Mouse (Mus musculus): Measurements from ENCODE around the gene Npas4. TPM values are rescaled to one million over a fixed set of nuclear protein-coding genes. Genes with fewer than 3 reads are reported as not detected.
"Not testable (repeated sequence)": the region's sequence is repeated elsewhere in the genome, so short reads cannot be mapped to it uniquely, and the experiment has no call there.

The Npas4 gene
- total and polyA plus RNA-seq, 2 experiments, result not detected

DNA sequence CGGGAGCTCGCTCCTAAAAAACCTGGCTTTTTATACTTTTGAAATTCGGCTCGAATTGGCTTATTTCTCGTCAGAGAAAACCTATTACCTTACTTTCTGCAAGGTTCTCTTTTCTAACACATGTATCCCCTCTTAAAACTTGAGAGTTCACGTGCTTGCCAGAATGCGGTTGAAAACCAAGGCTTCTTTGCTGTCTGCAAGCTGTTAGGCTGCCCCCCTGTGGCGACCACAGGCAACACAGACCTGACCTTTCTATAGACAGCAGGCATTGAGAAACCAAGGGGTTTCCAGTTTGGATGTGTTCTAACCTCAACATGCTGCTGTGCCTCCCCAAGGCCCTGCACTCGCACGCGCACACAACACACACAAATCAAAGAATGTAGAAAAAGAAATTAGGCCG, 26.7 kb upstream of the Npas4 start:
- Histone ChIP-seq H3K27ac (replicated peaks; ENCODE audit: insufficient read depth, low read depth, low read length) (no peak overlapping the region), H3K27me3 (ENCODE audit: control insufficient read depth, insufficient read depth, low read length) (no peaks in the 10 kb centered on the region), H3K79me2 (ENCODE audit: control insufficient read depth, insufficient read depth, low read length) (no peaks in the 10 kb centered on the region), H3K36me3 (ENCODE audit: control insufficient read depth, insufficient read depth, low read length) (no peaks in the 10 kb centered on the region), H3K9ac (ENCODE audit: low read depth, low read length) (no peak overlapping the region), H3K4me1 (ENCODE audit: control insufficient read depth, insufficient read depth, low read length) (no peaks in the 10 kb centered on the region), H3K4me3 (ENCODE audit: insufficient read depth, low read depth, low read length) (no peak overlapping the region)
- WGBS, result 22% methylated on average over 12 of the region's 12 CpGs
- DNase-seq (ENCODE audit: extremely low read depth, low read depth, low spot score), result peak; percentile 39
- peak; percentile 87 for TF ChIP-seq CTCF (IDR thresholded peaks at IDR 0.05; ENCODE audit: low read depth, low read length)
- no peak for TF ChIP-seq POLR2A (IDR thresholded peaks at IDR 0.05; ENCODE audit: extremely low read depth, insufficient read depth, low read length)

- H3K9ac ChIP-seq (ENCODE audit: low read depth, low read length), result no peak overlapping the region
- WGBS, result 36% methylated on average over 10 of the region's 10 CpGs
- no peaks in the 10 kb centered on the region for H3K27me3 ChIP-seq (ENCODE audit: control insufficient read depth, insufficient read depth, low read length)
- no peaks in the 10 kb centered on the region for H3K36me3 ChIP-seq (ENCODE audit: control insufficient read depth, insufficient read depth, low read length)
- DNase-seq (ENCODE audit: extremely low read depth, low read depth, low spot score), result no peak
- H3K4me1 ChIP-seq (ENCODE audit: control insufficient read depth, insufficient read depth, low read length), result no peaks in the 10 kb centered on the region
- no peak overlapping the region for H3K4me3 ChIP-seq (ENCODE audit: insufficient read depth, low read depth, low read length)
- H3K27ac ChIP-seq (replicated peaks; ENCODE audit: insufficient read depth, low read depth, low read length), result no peak overlapping the region
- TF ChIP-seq POLR2A (IDR thresholded peaks at IDR 0.05; ENCODE audit: extremely low read depth, insufficient read depth, low read length), result no peak
- TF ChIP-seq CTCF (IDR thresholded peaks at IDR 0.05; ENCODE audit: low read depth, low read length), result no peak
- no peaks in the 10 kb centered on the region for H3K79me2 ChIP-seq (ENCODE audit: control insufficient read depth, insufficient read depth, low read length)
Measured at GRCm38 (mm10) chr19:5016221-5016742, 26.2 kb upstream of the Npas4 start.

GRCm38 (mm10) chr19:5014961-5015398, 24.9 kb upstream of the Npas4 start:
- Histone ChIP-seq H3K9ac (ENCODE audit: low read depth, low read length) (no peak overlapping the region), H3K36me3 (ENCODE audit: control insufficient read depth, insufficient read depth, low read length) (no peaks in the 10 kb centered on the region), H3K4me1 (ENCODE audit: control insufficient read depth, insufficient read depth, low read length) (no peaks in the 10 kb centered on the region), H3K4me3 (ENCODE audit: insufficient read depth, low read depth, low read length) (no peak overlapping the region), H3K27me3 (ENCODE audit: control insufficient read depth, insufficient read depth, low read length) (no peaks in the 10 kb centered on the region), H3K79me2 (ENCODE audit: control insufficient read depth, insufficient read depth, low read length) (no peaks in the 10 kb centered on the region), H3K27ac (replicated peaks; ENCODE audit: insufficient read depth, low read depth, low read length) (no peak overlapping the region)
- WGBS, result 10% methylated on average over 8 of the region's 8 CpGs
- peak; percentile 24 for DNase-seq (ENCODE audit: extremely low read depth, low read depth, low spot score)
- TF ChIP-seq CTCF (IDR thresholded peaks at IDR 0.05; ENCODE audit: low read depth, low read length), result peak; percentile 51
- no peak for TF ChIP-seq POLR2A (IDR thresholded peaks at IDR 0.05; ENCODE audit: extremely low read depth, insufficient read depth, low read length)

- no peaks in the 10 kb centered on the region for H3K27me3 ChIP-seq (ENCODE audit: control insufficient read depth, insufficient read depth, low read length)
- H3K4me3 ChIP-seq (ENCODE audit: insufficient read depth, low read depth, low read length), result no peak overlapping the region
- no peak for TF ChIP-seq POLR2A (IDR thresholded peaks at IDR 0.05; ENCODE audit: extremely low read depth, insufficient read depth, low read length)
- TF ChIP-seq CTCF (IDR thresholded peaks at IDR 0.05; ENCODE audit: low read depth, low read length), result no peak
- H3K36me3 ChIP-seq (ENCODE audit: control insufficient read depth, insufficient read depth, low read length), result no peaks in the 10 kb centered on the region
- H3K27ac ChIP-seq (replicated peaks; ENCODE audit: insufficient read depth, low read depth, low read length), result no peak overlapping the region
- no peaks in the 10 kb centered on the region for H3K79me2 ChIP-seq (ENCODE audit: control insufficient read depth, insufficient read depth, low read length)
- DNase-seq (ENCODE audit: extremely low read depth, low read depth, low spot score), result no peak
- no peak overlapping the region for H3K9ac ChIP-seq (ENCODE audit: low read depth, low read length)
- H3K4me1 ChIP-seq (ENCODE audit: control insufficient read depth, insufficient read depth, low read length), result no peaks in the 10 kb centered on the region
- 72% methylated on average over 8 of the region's 8 CpGs for WGBS
Measured at GRCm38 (mm10) chr19:5013138-5013537, 23.0 kb upstream of the Npas4 start.

DNA sequence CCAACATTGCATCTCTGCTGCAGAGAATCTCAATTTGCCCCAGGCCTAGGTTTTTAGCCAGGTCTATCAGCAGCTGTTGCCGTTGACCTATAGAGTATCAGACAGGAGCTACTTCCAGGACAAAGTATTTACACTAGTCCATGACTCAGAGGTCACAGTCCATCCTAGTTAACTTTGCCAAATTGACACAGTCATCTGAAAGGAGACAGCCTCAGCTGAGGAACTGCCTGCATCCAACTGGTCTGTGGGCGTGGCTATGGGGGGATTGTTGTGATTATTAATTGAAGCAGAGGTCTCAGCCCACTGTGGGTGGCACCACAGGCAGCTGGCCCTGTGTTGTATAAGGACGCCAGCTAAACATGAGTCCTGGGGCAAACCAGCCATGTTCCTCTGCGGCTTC, 14.8 kb upstream of the Npas4 start:
- WGBS, result 50% methylated on average over 4 of the region's 4 CpGs
- Histone ChIP-seq H3K27me3 (ENCODE audit: control insufficient read depth, insufficient read depth, low read length) (no peaks in the 10 kb centered on the region), H3K4me1 (ENCODE audit: control insufficient read depth, insufficient read depth, low read length) (no peaks in the 10 kb centered on the region), H3K79me2 (ENCODE audit: control insufficient read depth, insufficient read depth, low read length) (no peaks in the 10 kb centered on the region), H3K4me3 (ENCODE audit: insufficient read depth, low read depth, low read length) (no peak overlapping the region), H3K36me3 (ENCODE audit: control insufficient read depth, insufficient read depth, low read length) (no peaks in the 10 kb centered on the region), H3K9ac (ENCODE audit: low read depth, low read length) (no peak overlapping the region), H3K27ac (replicated peaks; ENCODE audit: insufficient read depth, low read depth, low read length) (no peak overlapping the region)
- DNase-seq (ENCODE audit: extremely low read depth, low read depth, low spot score), result no peak
- TF ChIP-seq POLR2A (IDR thresholded peaks at IDR 0.05; ENCODE audit: extremely low read depth, insufficient read depth, low read length) (no peak), CTCF (IDR thresholded peaks at IDR 0.05; ENCODE audit: low read depth, low read length) (no peak)

DNA sequence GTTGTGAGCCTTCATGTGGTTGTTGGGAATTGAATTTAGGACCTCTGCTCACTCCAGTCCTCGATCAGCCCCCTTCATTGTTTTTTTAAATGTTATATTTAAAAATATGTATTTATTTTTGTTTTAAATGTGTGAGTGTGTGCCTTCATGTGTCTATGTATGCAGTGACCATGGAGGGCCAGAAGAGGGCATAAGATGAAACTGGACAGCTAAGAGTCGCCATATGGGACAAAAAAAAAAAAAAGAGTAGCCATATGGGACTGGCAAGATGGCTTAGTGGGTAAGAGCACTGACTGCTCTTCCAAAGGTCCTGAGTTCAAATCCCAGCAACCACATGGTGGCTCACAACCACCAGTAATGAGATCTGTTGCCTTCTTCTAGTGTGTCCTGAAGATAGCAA, 13.5 kb upstream of the Npas4 start:
- H3K4me1 ChIP-seq (ENCODE audit: control insufficient read depth, insufficient read depth, low read length); DNase-seq (ENCODE audit: extremely low read depth, low read depth, low spot score); H3K27ac ChIP-seq (replicated peaks; ENCODE audit: insufficient read depth, low read depth, low read length); H3K4me3 ChIP-seq (ENCODE audit: insufficient read depth, low read depth, low read length); H3K27me3 ChIP-seq (ENCODE audit: control insufficient read depth, insufficient read depth, low read length); H3K79me2 ChIP-seq (ENCODE audit: control insufficient read depth, insufficient read depth, low read length); H3K9ac ChIP-seq (ENCODE audit: low read depth, low read length); H3K36me3 ChIP-seq (ENCODE audit: control insufficient read depth, insufficient read depth, low read length): not testable (repeated sequence)
- whole genome bisulfite sequencing, result 49% methylated on average over 2 of the region's 2 CpGs

Measured in liver, adult 2 months (tissue).